8 mouse cellular contexts compared by ENCODE assay signal in genomic region chr1:166002520-166003155, GRCm38 (mm10). TPM values are rescaled to one million over a fixed set of nuclear protein-coding genes. Genes with fewer than 3 reads are reported as not detected.
DNase-seq lines count a peak whose midpoint lies in the region; ATAC-seq and TF ChIP-seq lines count a peak whose summit lies in the region.

Pou2f1 (minus strand) TSS chr1:166002678.

- no peak for TF ChIP-seq EP300 in liver, embryonic 14.5 days (IDR thresholded peaks at IDR 0.05; ENCODE audit: low read depth)
- no peak for TF ChIP-seq EP300 in stomach, postnatal 0 days (optimal IDR thresholded peaks at IDR 0.05)

- DNase-seq in CD8-positive naive resting alpha-beta T cell, adult 2 months (ENCODE audit: low read depth in 2 of 2, low spot score in 2 of 2): peak; percentile 96 to 97
- peak; percentile 97 for DNase-seq in c-Kit-positive CD71-negative TER-119-negative erythroid progenitor cells, embryonic 14.5 days (ENCODE audit: low read depth)
- peak; percentile 97 for DNase-seq in forebrain, embryonic 10.5 days (ENCODE audit: extremely low spot score, low spot score)
- DNase-seq in kidney, postnatal 25 days: peak; percentile 97 to 98
- DNase-seq in liver, embryonic 14.5 days (ENCODE audit: low read depth in 3 of 3, low spot score in 3 of 3): peak; percentile 93 to 97 (median 93)
- peak; percentile 100 for DNase-seq in neural tube, embryonic 11.5 days (ENCODE audit: low spot score)
- peak; percentile 99 for DNase-seq in stomach, postnatal 0 days (ENCODE audit: low spot score)

- peak within 1 kb of the TSS; percentile 99 for H3K27ac ChIP-seq in forebrain, embryonic 10.5 days
- H3K27ac ChIP-seq in heart, embryonic 15.5 days: peak within 1 kb of the TSS; percentile 93
- peak within 1 kb of the TSS; percentile 71 for H3K27ac ChIP-seq in liver, embryonic 14.5 days
- H3K27ac ChIP-seq in neural tube, embryonic 11.5 days (ENCODE audit: low read depth, low read length): peak within 1 kb of the TSS; percentile 94
- peak within 1 kb of the TSS; percentile 95 for H3K27ac ChIP-seq in stomach, postnatal 0 days (replicated peaks)

- H3K36me3 ChIP-seq in forebrain, embryonic 10.5 days (replicated peaks): no peaks in the 10 kb centered on the region
- no peaks in the 10 kb centered on the region for H3K36me3 ChIP-seq in heart, embryonic 15.5 days
- H3K36me3 ChIP-seq in liver, embryonic 14.5 days (replicated peaks; ENCODE audit: control insufficient read depth, insufficient read depth, low read depth): no peaks in the 10 kb centered on the region
- H3K36me3 ChIP-seq in neural tube, embryonic 11.5 days (ENCODE audit: control insufficient read depth, insufficient read depth, low read length): no peaks in the 10 kb centered on the region
- no peaks in the 10 kb centered on the region for H3K36me3 ChIP-seq in stomach, postnatal 0 days (ENCODE audit: control insufficient read depth, insufficient read depth, low read length)

- peak within 1 kb of the TSS; percentile 98 for H3K9ac ChIP-seq in heart, embryonic 15.5 days
- H3K9ac ChIP-seq in liver, embryonic 14.5 days (replicated peaks): peak within 1 kb of the TSS; percentile 84
- peak within 1 kb of the TSS; percentile 98 for H3K9ac ChIP-seq in neural tube, embryonic 11.5 days (ENCODE audit: low read length)
- H3K9ac ChIP-seq in stomach, postnatal 0 days (ENCODE audit: low read length): peak within 1 kb of the TSS; percentile 93

- peak; percentile 73 for TF ChIP-seq CTCF in liver, embryonic 14.5 days (IDR thresholded peaks at IDR 0.05; ENCODE audit: low read depth)
- TF ChIP-seq CTCF in stomach, postnatal 0 days (IDR thresholded peaks at IDR 0.05; ENCODE audit: low read depth): peak; percentile 83

- no peaks in the 10 kb centered on the region for H3K27me3 ChIP-seq in forebrain, embryonic 10.5 days (ENCODE audit: poor library complexity, severe bottlenecking)
- no peaks in the 10 kb centered on the region for H3K27me3 ChIP-seq in heart, embryonic 15.5 days
- no peaks in the 10 kb centered on the region for H3K27me3 ChIP-seq in liver, embryonic 14.5 days (ENCODE audit: control insufficient read depth, insufficient read depth, low read length)
- H3K27me3 ChIP-seq in neural tube, embryonic 11.5 days (ENCODE audit: control insufficient read depth, insufficient read depth, low read length): no peaks in the 10 kb centered on the region
- no peaks in the 10 kb centered on the region for H3K27me3 ChIP-seq in stomach, postnatal 0 days (ENCODE audit: control insufficient read depth, insufficient read depth, low read length)

- peaks cover 45% of the 10 kb centered on the region for H3K4me1 ChIP-seq in forebrain, embryonic 10.5 days
- H3K4me1 ChIP-seq in heart, embryonic 15.5 days (replicated peaks): peaks cover 24% of the 10 kb centered on the region
- peaks cover 3 to 17% of the 10 kb centered on the region in 2 experiments for H3K4me1 ChIP-seq in liver, embryonic 14.5 days (replicated peaks; ENCODE audit: control insufficient read depth in 2 of 2, insufficient read depth in 2 of 2, low read length in 1 of 2)
- peaks cover 19% of the 10 kb centered on the region for H3K4me1 ChIP-seq in neural tube, embryonic 11.5 days (ENCODE audit: control insufficient read depth, insufficient read depth, low read length)
- 0 out of 2 replicates have a peak, but pooled peaks cover 2% of the 10 kb centered on the region for H3K4me1 ChIP-seq in stomach, postnatal 0 days (replicated peaks; ENCODE audit: control insufficient read depth, insufficient read depth)

- H3K4me2 ChIP-seq in heart, embryonic 15.5 days: peak within 1 kb of the TSS; percentile 92
- H3K4me2 ChIP-seq in liver, embryonic 14.5 days (ENCODE audit: low read depth): peak within 1 kb of the TSS; percentile 92
- peak within 1 kb of the TSS; percentile 94 for H3K4me2 ChIP-seq in neural tube, embryonic 11.5 days (ENCODE audit: low read depth)
- peak within 1 kb of the TSS; percentile 99 for H3K4me2 ChIP-seq in stomach, postnatal 0 days (replicated peaks; ENCODE audit: low read depth)

- H3K4me3 ChIP-seq in forebrain, embryonic 10.5 days: peak within 1 kb of the TSS; percentile 99
- peak within 1 kb of the TSS; percentile 94 for H3K4me3 ChIP-seq in heart, embryonic 15.5 days
- H3K4me3 ChIP-seq in liver, embryonic 14.5 days (ENCODE audit: insufficient read depth in 1 of 2, low read depth in 2 of 2, low read length in 2 of 2): peak within 1 kb of the TSS; percentile 71 to 74
- peak within 1 kb of the TSS; percentile 97 for H3K4me3 ChIP-seq in neural tube, embryonic 11.5 days (ENCODE audit: low read depth, low read length)
- H3K4me3 ChIP-seq in stomach, postnatal 0 days (ENCODE audit: low read depth, low read length): peak within 1 kb of the TSS; percentile 95

- peak; percentile 86 for ATAC-seq in heart, embryonic 15.5 days (replicated peaks; ENCODE audit: insufficient number of reproducible peaks, insufficient read depth, low FRiP score, low read depth)
- ATAC-seq in liver, embryonic 14.5 days (ENCODE audit: insufficient read depth): peak; percentile 88
- peak; percentile 76 for ATAC-seq in neural tube, embryonic 11.5 days (ENCODE audit: insufficient read depth, low FRiP score, low TSS enrichment)
- peak; percentile 92 for ATAC-seq in stomach, postnatal 0 days (ENCODE audit: low FRiP score, low TSS enrichment)

- 0% methylated on average over 60 of the region's 61 CpGs for WGBS in forebrain, embryonic 10.5 days
- under 1% methylated on average over 61 of the region's 61 CpGs for WGBS in heart, embryonic 15.5 days
- under 1% methylated on average over 60 of the region's 61 CpGs for WGBS in liver, embryonic 14.5 days (ENCODE audit: insufficient replicate concordance)
- under 1% methylated on average over 53 of the region's 61 CpGs for WGBS in neural tube, embryonic 11.5 days
- under 1% methylated on average over 52 of the region's 61 CpGs for WGBS in stomach, postnatal 0 days

- no peaks in the 10 kb centered on the region for H3K9me3 ChIP-seq in forebrain, embryonic 10.5 days
- H3K9me3 ChIP-seq in heart, embryonic 15.5 days (replicated peaks): no peaks in the 10 kb centered on the region
- no peaks in the 10 kb centered on the region for H3K9me3 ChIP-seq in liver, embryonic 14.5 days (ENCODE audit: control insufficient read depth, low read length)
- H3K9me3 ChIP-seq in neural tube, embryonic 11.5 days (ENCODE audit: control insufficient read depth, low read length): no peaks in the 10 kb centered on the region
- no peaks in the 10 kb centered on the region for H3K9me3 ChIP-seq in stomach, postnatal 0 days (ENCODE audit: control insufficient read depth, low read length)

RNA-seq across cellular contexts. Expression of gene Pou2f1, which starts in this region (rescaled TPM):
- polyA plus RNA-seq in forebrain, embryonic 10.5 days (2016; fragmentation: Nextera tagmentation; extraction: Ambion mirVana): 23.6 and 25.4 TPM in 2 replicates
- polyA plus RNA-seq in heart, embryonic 15.5 days (2015; fragmentation: Nextera tagmentation; extraction: Ambion mirVana): 8.4 and 11.4 TPM in 2 replicates
- polyA plus RNA-seq in liver, embryonic 14.5 days (2012; rRNA removed): 1.6 and 1.9 TPM in 2 replicates
- polyA plus RNA-seq in liver, embryonic 14.5 days (2014; fragmentation: Nextera tagmentation; extraction: Ambion mirVana): 3.9 and 4.2 TPM in 2 replicates
- polyA plus RNA-seq in neural tube, embryonic 11.5 days (2014; fragmentation: Nextera tagmentation; extraction: Ambion mirVana): 27.0 and 27.5 TPM in 2 replicates
- polyA plus RNA-seq in stomach, postnatal 0 days (2015; fragmentation: Nextera tagmentation; extraction: Ambion mirVana): 4.9 TPM in 2 replicates

Comparison
In these comparisons a context has a peak if more than half of its experiments do, and no peak if none do; other contexts are left out.
1. Peak in every context shown above with its lines: DNase-seq, ATAC-seq, H3K4me3 ChIP-seq and H3K27ac ChIP-seq.